16 mouse cellular contexts compared by ENCODE assay signal in the genomic region with DNA sequence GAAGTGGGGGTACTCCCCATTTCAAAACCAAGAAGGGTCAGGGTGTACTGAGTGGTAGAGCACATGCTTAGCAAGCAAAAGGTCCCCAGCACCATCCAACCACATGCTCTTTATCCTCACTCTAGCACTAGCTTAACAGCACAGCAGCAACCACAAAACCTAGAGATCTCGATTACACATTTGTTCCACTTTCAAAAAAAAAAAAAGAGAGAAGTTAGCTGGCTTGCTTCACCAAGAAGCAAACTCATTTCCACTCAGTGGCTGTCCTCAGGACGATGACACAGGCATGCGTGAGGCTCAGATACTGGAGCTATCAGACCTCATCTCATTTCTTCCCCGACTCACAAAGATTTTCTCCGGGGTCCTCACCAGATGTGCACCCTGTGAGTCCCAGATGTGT. TPM values are rescaled to one million over a fixed set of nuclear protein-coding genes. Genes with fewer than 3 reads are reported as not detected.
DNase-seq lines count a peak whose midpoint lies in the region; ATAC-seq and TF ChIP-seq lines count a peak whose summit lies in the region.
"Had no signal": no experiment of that assay in that cellular context is flagged by ENCODE, and none has a peak within 500 bp of the region (broad histone marks: within the 10 kb centered on the region; RNA-seq: fewer than 3 reads in every experiment).

No protein-coding gene starts in this region.

- H3K27me3 ChIP-seq in spleen, adult 2 months (ENCODE audit: control insufficient read depth, insufficient read depth, low read length) = no peaks in the 10 kb centered on the region
- no peaks in the 10 kb centered on the region for H3K27me3 ChIP-seq in CH12.LX (replicated peaks)
- no peaks in the 10 kb centered on the region for H3K27me3 ChIP-seq in hindbrain, embryonic 16.5 days (replicated peaks; ENCODE audit: control insufficient read depth, insufficient read depth, low read length)
- H3K27me3 ChIP-seq: limb, embryonic 15.5 days; midbrain, embryonic 13.5 days had no signal

- H3K27ac ChIP-seq in spleen, adult 2 months (ENCODE audit: insufficient read depth, low read length) = peak overlapping the region; percentile 39
- H3K27ac ChIP-seq in CH12.LX (ENCODE audit: insufficient read depth, low read depth) = peak overlapping the region; percentile 97
- H3K27ac ChIP-seq in gastrocnemius, adult 2 months = no peak overlapping the region
- no peak overlapping the region for H3K27ac ChIP-seq in hindbrain, embryonic 16.5 days (ENCODE audit: low read depth, low read length)
- H3K27ac ChIP-seq: limb, embryonic 15.5 days; midbrain, embryonic 13.5 days; stomach, postnatal 0 days had no signal

- intact Hi-C loops in gastrocnemius, adult 2 months (cut with DNase I) = no loop called here

- in situ Hi-C loops in CH12.LX (cut with MboI; ENCODE audit: low pct_ligation_motif_present, low pct_unique_long_range_greater_than_20kb, low sequenced_read_pairs) = no loop called here

- ATAC-seq in granulocyte monocyte progenitor cell, adult 5-6 weeks (replicated peaks; ENCODE audit: poor library complexity, severe bottlenecking) = peak; percentile 91
- ATAC-seq in hindbrain, embryonic 16.5 days = no peak
- ATAC-seq: midbrain, embryonic 13.5 days had no signal

- H3K4me3 ChIP-seq in spleen, adult 2 months (ENCODE audit: extremely low read depth, insufficient read depth, insufficient read length) = no peak overlapping the region
- no peak overlapping the region for H3K4me3 ChIP-seq in CH12.LX (replicated peaks in 1 of 3; ENCODE audit: low read depth in 2 of 3, low read length in 2 of 3, poor library complexity in 1 of 3)
- H3K4me3 ChIP-seq in gastrocnemius, adult 2 months = no peak overlapping the region
- no peak overlapping the region for H3K4me3 ChIP-seq in hindbrain, embryonic 16.5 days (ENCODE audit: low read length)
- H3K4me3 ChIP-seq: limb, embryonic 15.5 days; midbrain, embryonic 13.5 days had no signal

- H3K9ac ChIP-seq in CH12.LX (ENCODE audit: insufficient read depth, low read depth) = peak overlapping the region; percentile 46
- no peak overlapping the region for H3K9ac ChIP-seq in hindbrain, embryonic 16.5 days (ENCODE audit: low read depth, low read length)
- H3K9ac ChIP-seq: limb, embryonic 15.5 days; midbrain, embryonic 13.5 days had no signal

- no peaks in the 10 kb centered on the region for H3K36me3 ChIP-seq in spleen, adult 2 months (ENCODE audit: control insufficient read depth, insufficient read depth, low read length)
- peaks cover 2 to 30% of the 10 kb centered on the region in 2 experiments for H3K36me3 ChIP-seq in CH12.LX (replicated peaks in 1 of 2; ENCODE audit: control insufficient read depth in 1 of 2, insufficient read depth in 1 of 2, low read length in 1 of 2)
- no peaks in the 10 kb centered on the region for H3K36me3 ChIP-seq in hindbrain, embryonic 16.5 days (ENCODE audit: control insufficient read depth, insufficient read depth, low read length)
- H3K36me3 ChIP-seq: limb, embryonic 15.5 days; midbrain, embryonic 13.5 days had no signal

- dilution Hi-C loops in CH12.LX (cut with MboI; ENCODE audit: extremely low pct_ligation_motif_present, extremely low pct_unique_long_range_greater_than_20kb, low sequenced_read_pairs) = no loop called here

- no peak; the same call in none of the 2 replicates for TF ChIP-seq RAD21 in CH12.LX (IDR thresholded peaks at IDR 0.05; ENCODE audit: low read depth, low read length)

- TF ChIP-seq CTCF in spleen, adult 2 months (IDR thresholded peaks at IDR 0.05; ENCODE audit: extremely low read depth, insufficient read depth, insufficient read length, insufficient replicate concordance) = no peak
- TF ChIP-seq CTCF in CH12.LX (conservative IDR thresholded peaks at IDR 0.05 in 1 of 2, IDR thresholded peaks at IDR 0.05 in 1 of 2; ENCODE audit: low read depth in 2 of 2, low read length in 2 of 2) = no peak
- no peak for TF ChIP-seq CTCF in gastrocnemius, adult 2 months (IDR thresholded peaks at IDR 0.05)

- WGBS in spleen, adult 2 months = 15% methylated on average over 5 of the region's 5 CpGs
- 81% methylated on average over 5 of the region's 5 CpGs for WGBS in hindbrain, embryonic 16.5 days

- TF ChIP-seq POLR2A in spleen, adult 2 months (IDR thresholded peaks at IDR 0.05; ENCODE audit: low read depth, low read length) = no peak
- peak; percentile 41; the same call in 1 of the 2 replicates for TF ChIP-seq POLR2A in CH12.LX (IDR thresholded peaks at IDR 0.05; ENCODE audit: low read depth, low read length)

- H3K4me2 ChIP-seq in CH12.LX (ENCODE audit: insufficient read depth, low read depth, poor library complexity, severe bottlenecking) = peak overlapping the region; percentile 43
- no peak overlapping the region for H3K4me2 ChIP-seq in hindbrain, embryonic 16.5 days (ENCODE audit: low read length)
- H3K4me2 ChIP-seq: limb, embryonic 15.5 days; midbrain, embryonic 13.5 days had no signal

- H3K4me1 ChIP-seq in spleen, adult 2 months (ENCODE audit: control insufficient read depth, insufficient read depth, insufficient read length) = peaks cover 45% of the 10 kb centered on the region; the same call in 1 of the 2 replicates
- peaks cover 51 to 97% of the 10 kb centered on the region in 2 experiments for H3K4me1 ChIP-seq in CH12.LX (ENCODE audit: control insufficient read depth in 1 of 2, insufficient read depth in 2 of 2)
- H3K4me1 ChIP-seq in hindbrain, embryonic 16.5 days (ENCODE audit: control insufficient read depth, insufficient read depth, low read depth, low read length) = no peaks in the 10 kb centered on the region
- H3K4me1 ChIP-seq: limb, embryonic 15.5 days; midbrain, embryonic 13.5 days had no signal

- H3K79me2 ChIP-seq in CH12.LX (replicated peaks; ENCODE audit: control insufficient read depth, extremely low read depth, insufficient read depth, poor library complexity, severe bottlenecking) = peaks cover 36% of the 10 kb centered on the region

- peak; percentile 93 for TF ChIP-seq EP300 in CH12.LX (IDR thresholded peaks at IDR 0.05; ENCODE audit: low read length)

- peak in 1 of 2 experiments; percentile 50 for DNase-seq in spleen, adult 2 months (ENCODE audit: low read depth in 1 of 2, low spot score in 2 of 2)
- DNase-seq in spleen, adult 12 weeks (ENCODE audit: low spot score) = no peak
- peak; percentile 83 for DNase-seq in CH12.LX (ENCODE audit: extremely low read depth)
- DNase-seq in naive thymus-derived CD4-positive, alpha-beta T cell, adult 2 months (ENCODE audit: low read depth) = peak; percentile 60
- no peak for DNase-seq in gastrocnemius, adult 2 months
- no peak for DNase-seq in urinary bladder, adult 18-20 months (ENCODE audit: low spot score in 2 of 2)
- DNase-seq: cerebellum, postnatal 25 days; gastrocnemius, postnatal 14 days; heart, postnatal 10 days; kidney, postnatal 14 days; lung, postnatal 10 days had no signal

- H3K9me3 ChIP-seq in CH12.LX (replicated peaks; ENCODE audit: low read length) = no peaks in the 10 kb centered on the region
- H3K9me3 ChIP-seq in hindbrain, embryonic 16.5 days (ENCODE audit: control insufficient read depth, low read length) = no peaks in the 10 kb centered on the region
- H3K9me3 ChIP-seq: limb, embryonic 15.5 days; midbrain, embryonic 13.5 days had no signal

TF ChIP-seq in CH12.LX, 34 proteins besides CTCF, POLR2A, EP300 and RAD21 (continues in another document):
- TF ChIP-seq ZNF384 (IDR thresholded peaks at IDR 0.05; ENCODE audit: low read depth, low read length) (peak; percentile 98), UBTF (IDR thresholded peaks at IDR 0.05; ENCODE audit: low read depth, low read length) (no peak), CHD2 (IDR thresholded peaks at IDR 0.05; ENCODE audit: low read length) (0 out of 2 replicates have a peak, but pooled peaks have one; percentile 12), TBP (conservative IDR thresholded peaks at IDR 0.05; ENCODE audit: low read depth, low read length) (peak; percentile 81), RCOR1 (conservative IDR thresholded peaks at IDR 0.05; ENCODE audit: low read depth, low read length) (no peak; the same call in 1 of the 2 replicates), JUN (IDR thresholded peaks at IDR 0.05; ENCODE audit: insufficient read depth, low read depth, low read length) (peak; percentile 98), USF1 (IDR thresholded peaks at IDR 0.05; ENCODE audit: low read depth, low read length) (no peak), MEF2A (IDR thresholded peaks at IDR 0.05; ENCODE audit: borderline replicate concordance, low read depth, low read length) (peak; percentile 79; the same call in 1 of the 2 replicates), PAX5 (IDR thresholded peaks at IDR 0.05; ENCODE audit: low read length) (no peak), E2F4 (IDR thresholded peaks at IDR 0.05; ENCODE audit: insufficient replicate concordance, low read depth, low read length) (0 out of 2 replicates have a peak, but pooled peaks have one; percentile 2), IRF4 (IDR thresholded peaks at IDR 0.05; ENCODE audit: low read depth, low read length) (peak; percentile 50; the same call in 1 of the 2 replicates), ELF1 (IDR thresholded peaks at IDR 0.05; ENCODE audit: low read depth, low read length) (no peak), BHLHE40 (IDR thresholded peaks at IDR 0.05; ENCODE audit: low read depth, low read length) (peak; percentile 77), POLR2AphosphoS2 (IDR thresholded peaks at IDR 0.05; ENCODE audit: low read depth, low read length) (no peak), TCF12 (IDR thresholded peaks at IDR 0.05; ENCODE audit: low read depth, low read length) (peak; percentile 71), ZC3H11A (IDR thresholded peaks at IDR 0.05; ENCODE audit: low read depth, low read length) (no peak), ZKSCAN1 (IDR thresholded peaks at IDR 0.05; ENCODE audit: borderline replicate concordance, low read depth, low read length) (no peak), MAFK (IDR thresholded peaks at IDR 0.05; ENCODE audit: insufficient replicate concordance, low read length) (no peak), JUND (conservative IDR thresholded peaks at IDR 0.05; ENCODE audit: low read depth, low read length) (peak; percentile 94), NRF1 (IDR thresholded peaks at IDR 0.05; ENCODE audit: low read depth, low read length) (peak; percentile 72), CHD1 (IDR thresholded peaks at IDR 0.05; ENCODE audit: low read depth, low read length) (no peak; the same call in 1 of the 2 replicates), SMC3 (IDR thresholded peaks at IDR 0.05; ENCODE audit: low read depth, low read length) (peak; percentile 10; the same call in 1 of the 2 replicates)

RNA-seq across cellular contexts. Expression of a gene that starts 12.9 kb away (rescaled TPM):
- polyA plus RNA-seq in spleen, adult 2 months (2012; rRNA removed) = 9.8 and 11.6 TPM in 2 replicates
- total RNA-seq in CH12.LX (2012; rRNA removed) (38.6 and 42.8 TPM in 2 replicates), CH12.LX (2014; rRNA removed) (57.1 and 57.7 TPM in 2 replicates)
- 81.6 and 91.5 TPM in 2 replicates for polyA plus RNA-seq in CH12.LX (2012; ENCODE audit: insufficient read length, low read depth)
- 4.8 and 7.6 TPM in 2 replicates for total RNA-seq in granulocyte monocyte progenitor cell, adult 5-6 weeks (2014; fragmentation: Nextera tagmentation)
- 4.3 and 4.8 TPM in 2 replicates for total RNA-seq in granulocyte monocyte progenitor cell, adult 5-6 weeks (2017)
- total RNA-seq in gastrocnemius, adult 2 months (2021) = under 1 TPM; 0.73 to 0.74 TPM
- 1.2 and 1.5 TPM in 2 replicates for polyA plus RNA-seq in hindbrain, embryonic 16.5 days (2015; fragmentation: Nextera tagmentation; extraction: Ambion mirVana)

Comparison
In these comparisons a context has a peak if more than half of its experiments do, and no peak if none do; other contexts are left out.
1. DNase-seq: peak in CH12.LX (single experiment) and naive thymus-derived CD4-positive, alpha-beta T cell, adult 2 months (single experiment); none in spleen, adult 12 weeks (single experiment), gastrocnemius, adult 2 months (single experiment) and urinary bladder, adult 18-20 months (0 of 2).
2. H3K27ac ChIP-seq: peak in spleen, adult 2 months (single experiment) and CH12.LX (single experiment); none in gastrocnemius, adult 2 months (single experiment) and hindbrain, embryonic 16.5 days (single experiment).
3. RNA of a gene that starts 12.9 kb away (total RNA-seq): 38.6 to 57.7 TPM in CH12.LX; 4.3 to 7.6 TPM in granulocyte monocyte progenitor cell, adult 5-6 weeks and 0.73 to 0.74 TPM in gastrocnemius, adult 2 months; every median in the first group is over 4 times any median in the second.